Mouse (Mus musculus) embryonic facial prominence, embryonic 10.5 days (tissue): ENCODE measurements at regions not wholly inside any gene's neighbourhood (a gene's known extent, or its start where the extent isn't known, plus 50 kb on each side); places are given as distances from the start of the nearest gene placed in this dataset.
A peak's percentile ranks its signal among the peaks of the same experiment; 100 is the strongest.

ENCODE experiments used
- DNase-seq: peaks from one replicate; pipeline ENCODE4 v3.0.0-alpha.2; 2017; ENCODE audit warnings: low spot score
- H3K27ac ChIP-seq: fragments of 300-500 bp; sonication (generic); replicated peaks from 2 replicates; pipeline ENCODE4 v1.5.1; 2016; ENCODE audit warnings: mild to moderate bottlenecking
- H3K27me3 ChIP-seq: fragments of 300-500 bp; sonication (generic); replicated peaks from 2 replicates; pipeline ENCODE4 v1.6.1; 2016; ENCODE audit warnings: low read depth, mild to moderate bottlenecking; ENCODE audit not compliant: poor library complexity, severe bottlenecking
- H3K36me3 ChIP-seq: fragments of 300-500 bp; sonication (generic); replicated peaks from 2 replicates; pipeline ENCODE4 v1.6.1; 2016; ENCODE audit warnings: mild to moderate bottlenecking, moderate library complexity
- H3K4me1 ChIP-seq: fragments of 300-500 bp; sonication (generic); 2 replicates; pipeline ENCODE4 v1.6.1; 2016
- H3K4me3 ChIP-seq: fragments of 300-500 bp; sonication (generic); 2 replicates; pipeline ENCODE4 v1.5.1; 2016; ENCODE audit warnings: mild to moderate bottlenecking, moderate library complexity
- H3K9me3 ChIP-seq: fragments of 300-500 bp; sonication (generic); 2 replicates; pipeline ENCODE4 v1.6.1; 2016; ENCODE audit warnings: mild to moderate bottlenecking
- WGBS: fragments of 180-500 bp; shearing (Covaris S2); methylation state at CpG from one replicate; pipeline ENCODE4 v1.1.7; 2016; 5-methylcytosine and 5-hydroxymethylcytosine counted together

- no peak overlapping the region; the same call in 1 of the 2 replicates for H3K27ac ChIP-seq
These were observed 125.8 kb downstream of the Irx5 start for GRCm38 (mm10) chr8:92483055-92483765.

GRCm38 (mm10) chr8:92488526-92489159, 131.2 kb downstream of the Irx5 start:
- Histone ChIP-seq H3K27me3 (no peaks in the 10 kb centered on the region; the same call in 1 of the 2 replicates), H3K4me3 (no peak overlapping the region), H3K9me3 (no peaks in the 10 kb centered on the region), H3K36me3 (no peaks in the 10 kb centered on the region), H3K27ac (no peak overlapping the region), H3K4me1 (peaks cover 3% of the 10 kb centered on the region)
- DNase-seq: no peak
- WGBS: 85% methylated on average over 8 of the region's 8 CpGs

More at GRCm38 (mm10) chr8:92483055-92483765, 125.8 kb downstream of the Irx5 start:
- WGBS: 36% methylated on average over 8 of the region's 8 CpGs
- no peaks in the 10 kb centered on the region for H3K36me3 ChIP-seq
- peaks cover 4% of the 10 kb centered on the region for H3K27me3 ChIP-seq
- H3K9me3 ChIP-seq: no peaks in the 10 kb centered on the region
- peak; percentile 16 for DNase-seq
- H3K4me1 ChIP-seq: peaks cover 10% of the 10 kb centered on the region
- no peak overlapping the region for H3K4me3 ChIP-seq

- H3K4me3 ChIP-seq: no peak overlapping the region
- H3K27ac ChIP-seq: no peak overlapping the region
- H3K36me3 ChIP-seq: no peaks in the 10 kb centered on the region
- no peaks in the 10 kb centered on the region for H3K27me3 ChIP-seq
- no peaks in the 10 kb centered on the region for H3K4me1 ChIP-seq
- DNase-seq: no peak
- WGBS: 84% methylated on average over 5 of the region's 5 CpGs
- H3K9me3 ChIP-seq: no peaks in the 10 kb centered on the region
These were observed 134.1 kb downstream of the Irx5 start for GRCm38 (mm10) chr8:92491533-92491932.

- Histone ChIP-seq H3K36me3 (no peaks in the 10 kb centered on the region), H3K4me3 (no peak overlapping the region), H3K4me1 (no peaks in the 10 kb centered on the region), H3K27ac (no peak overlapping the region; the same call in 1 of the 2 replicates), H3K9me3 (no peaks in the 10 kb centered on the region), H3K27me3 (no peaks in the 10 kb centered on the region)
- WGBS: 71% methylated on average over 4 of the region's 4 CpGs
- DNase-seq: no peak
These were observed 136.0 kb downstream of the Irx5 start for GRCm38 (mm10) chr8:92493403-92493802.

- no peak overlapping the region for H3K27ac ChIP-seq
- H3K27me3 ChIP-seq: no peaks in the 10 kb centered on the region
- no peaks in the 10 kb centered on the region for H3K9me3 ChIP-seq
- H3K4me1 ChIP-seq: peaks cover 10% of the 10 kb centered on the region
- H3K36me3 ChIP-seq: no peaks in the 10 kb centered on the region
- WGBS: 57% methylated on average over 7 of the region's 7 CpGs
- peak; percentile 14 for DNase-seq
- no peak overlapping the region for H3K4me3 ChIP-seq
These were observed 148.3 kb downstream of the Irx5 start for GRCm38 (mm10) chr8:92505552-92506281.

GRCm38 (mm10) chr8:92506436-92506835, 149.0 kb downstream of the Irx5 start:
- H3K27ac ChIP-seq: no peak overlapping the region
- no peak overlapping the region for H3K4me3 ChIP-seq
- peaks cover 5% of the 10 kb centered on the region; the same call in 1 of the 2 replicates for H3K9me3 ChIP-seq
- 86% methylated on average over 5 of the region's 5 CpGs for WGBS
- no peaks in the 10 kb centered on the region for H3K36me3 ChIP-seq
- H3K4me1 ChIP-seq: peaks cover 10% of the 10 kb centered on the region
- H3K27me3 ChIP-seq: no peaks in the 10 kb centered on the region
- no peak for DNase-seq

GRCm38 (mm10) chr8:92506906-92507305, 149.5 kb downstream of the Irx5 start:
- Histone ChIP-seq H3K27ac (no peak overlapping the region), H3K27me3 (no peaks in the 10 kb centered on the region), H3K4me3 (no peak overlapping the region), H3K36me3 (no peaks in the 10 kb centered on the region), H3K9me3 (peaks cover 5% of the 10 kb centered on the region; the same call in 1 of the 2 replicates), H3K4me1 (peaks cover 10% of the 10 kb centered on the region)
- no peak for DNase-seq
- WGBS: 87% methylated on average over 5 of the region's 5 CpGs

GRCm38 (mm10) chr8:92515385-92515784, 158.0 kb downstream of the Irx5 start:
- Histone ChIP-seq H3K36me3 (no peaks in the 10 kb centered on the region), H3K27me3 (no peaks in the 10 kb centered on the region), H3K27ac (no peak overlapping the region), H3K4me3 (no peak overlapping the region), H3K4me1 (no peaks in the 10 kb centered on the region), H3K9me3 (peaks cover 8% of the 10 kb centered on the region; the same call in 1 of the 2 replicates)
- DNase-seq: no peak
- 75% methylated on average over 2 of the region's 2 CpGs for WGBS

- Histone ChIP-seq H3K36me3 (no peaks in the 10 kb centered on the region), H3K4me3 (no peak overlapping the region), H3K4me1 (no peaks in the 10 kb centered on the region), H3K9me3 (0 out of 2 replicates have a peak, but pooled peaks cover 3% of the 10 kb centered on the region), H3K27me3 (no peaks in the 10 kb centered on the region), H3K27ac (no peak overlapping the region)
- 82% methylated on average over 8 of the region's 8 CpGs for WGBS
- peak; percentile 42 for DNase-seq
These were observed 156.1 kb upstream of the Irx6 start for GRCm38 (mm10) chr8:92518031-92518430.

GRCm38 (mm10) chr8:92518486-92518885, 155.6 kb upstream of the Irx6 start:
- DNase-seq: no peak
- 88% methylated on average over 3 of the region's 3 CpGs for WGBS
- H3K27ac ChIP-seq: no peak overlapping the region
- H3K36me3 ChIP-seq: no peaks in the 10 kb centered on the region
- H3K27me3 ChIP-seq: no peaks in the 10 kb centered on the region
- H3K4me1 ChIP-seq: no peaks in the 10 kb centered on the region
- no peak overlapping the region for H3K4me3 ChIP-seq
- 0 out of 2 replicates have a peak, but pooled peaks cover 3% of the 10 kb centered on the region for H3K9me3 ChIP-seq

GRCm38 (mm10) chr8:92522519-92522918, 151.6 kb upstream of the Irx6 start:
- H3K27me3 ChIP-seq: no peaks in the 10 kb centered on the region
- DNase-seq: no peak
- H3K4me3 ChIP-seq: no peak overlapping the region
- H3K27ac ChIP-seq: no peak overlapping the region
- H3K36me3 ChIP-seq: no peaks in the 10 kb centered on the region
- 0 out of 2 replicates have a peak, but pooled peaks cover 2% of the 10 kb centered on the region for H3K4me1 ChIP-seq
- 0 out of 2 replicates have a peak, but pooled peaks cover 3% of the 10 kb centered on the region for H3K9me3 ChIP-seq
- WGBS: 86% methylated on average over 6 of the region's 6 CpGs

GRCm38 (mm10) chr8:92529756-92530155, 144.3 kb upstream of the Irx6 start:
- 55% methylated on average over 11 of the region's 11 CpGs for WGBS
- no peaks in the 10 kb centered on the region for H3K27me3 ChIP-seq

More at GRCm38 (mm10) chr8:92529756-92530155, 144.3 kb upstream of the Irx6 start:
- H3K27ac ChIP-seq: no peak overlapping the region
- H3K4me3 ChIP-seq: no peak overlapping the region
- peaks cover 11% of the 10 kb centered on the region for H3K4me1 ChIP-seq
- H3K36me3 ChIP-seq: no peaks in the 10 kb centered on the region
- no peaks in the 10 kb centered on the region for H3K9me3 ChIP-seq
- peak; percentile 30 for DNase-seq
